Mouse (Mus musculus): ENCODE measurements at regions not wholly inside any gene's neighbourhood (a gene's known extent, or its start where the extent isn't known, plus 50 kb on each side); places are given as distances from the start of the nearest gene placed in this dataset.

DNA sequence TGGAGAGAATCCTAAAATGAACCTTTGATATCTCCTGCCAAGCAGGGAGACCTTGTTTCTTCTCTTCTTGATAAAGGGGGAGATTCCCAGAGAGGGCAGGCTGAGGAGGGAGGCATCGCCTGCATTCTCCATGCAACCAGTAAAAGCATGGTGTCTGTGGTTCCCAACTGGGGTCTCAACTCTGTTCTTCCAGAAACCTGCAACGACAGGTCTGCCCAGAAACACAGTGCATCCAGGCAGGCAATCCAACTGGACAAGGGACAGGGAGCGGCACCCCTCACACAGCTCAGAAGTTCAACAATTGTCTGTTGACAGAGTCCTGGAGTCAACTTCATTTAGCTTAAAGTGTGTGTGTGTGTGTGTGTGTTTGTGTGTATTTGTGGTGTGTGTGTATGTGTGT is 75.0 kb upstream of the Lrpprc start:
- no peak for TF ChIP-seq POLR2A (IDR thresholded peaks at IDR 0.05; ENCODE audit: borderline replicate concordance, low read depth, low read length)
- no peak for TF ChIP-seq CTCF (IDR thresholded peaks at IDR 0.05; ENCODE audit: low read depth, low read length)

Data from bone marrow macrophage, adult 2 months (primary cell).